Mouse (Mus musculus) erythroblast, embryonic 14.5 days (primary cell): ENCODE data around the gene 1700025C18Rik.

Experiments
- GATA1 ChIP-seq: IDR thresholded peaks from 2 replicates; pipeline ENCODE4 v1.6.1; 2012; ENCODE audit warnings: low read length, inconsistent platforms, mixed read lengths
- TAL1 ChIP-seq: IDR thresholded peaks from 3 replicates; pipeline ENCODE4 v1.6.1; 2012; ENCODE audit warnings: low read length, inconsistent platforms, mixed read lengths

DNA sequence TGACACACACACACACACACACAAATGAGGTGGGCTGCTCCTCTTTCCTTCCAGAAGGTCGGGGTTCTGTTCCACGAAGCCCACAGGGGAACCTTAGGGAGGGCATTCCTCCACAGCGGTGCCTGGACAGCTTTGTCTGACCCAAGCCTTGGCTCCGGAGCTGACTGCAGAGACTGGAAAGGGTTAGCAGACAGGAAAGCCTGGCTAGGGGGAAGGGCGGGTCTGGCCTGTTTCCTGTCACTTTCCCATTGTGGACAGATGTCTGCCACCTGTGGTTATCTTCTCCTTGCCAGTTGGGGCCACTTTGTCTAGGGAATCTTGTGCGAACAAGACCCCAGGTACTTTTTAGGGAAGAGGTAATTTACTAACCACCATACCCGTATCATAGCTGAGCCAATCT is 34.6 kb downstream of the 1700025C18Rik start:
- TF ChIP-seq TAL1 = no peak
- TF ChIP-seq GATA1 = no peak
